In genomic region chr19:55217365-55217764, GRCm38 (mm10) we compare ENCODE assay signal across 14 mouse cellular contexts. TPM values are rescaled to one million over a fixed set of nuclear protein-coding genes. Genes with fewer than 3 reads are reported as not detected.
DNase-seq lines count a peak whose midpoint lies in the region; ATAC-seq and TF ChIP-seq lines count a peak whose summit lies in the region.
"Had no signal": no experiment of that assay in that cellular context is flagged by ENCODE, and none has a peak within 500 bp of the region (broad histone marks: within the 10 kb centered on the region; RNA-seq: fewer than 3 reads in every experiment).

No protein-coding gene starts in this region.

- WGBS in liver, embryonic 11.5 days = 74% methylated on average over 9 of the region's 9 CpGs
- WGBS in liver, postnatal 0 days (ENCODE audit: insufficient replicate concordance) = 77% methylated on average over 9 of the region's 9 CpGs
- 46% methylated on average over 9 of the region's 9 CpGs for WGBS in kidney, embryonic 15.5 days
- WGBS in hindbrain, embryonic 16.5 days = 80% methylated on average over 9 of the region's 9 CpGs

- no peak for TF ChIP-seq EP300 in liver, postnatal 0 days (IDR thresholded peaks at IDR 0.05; ENCODE audit: low read depth)

- H3K36me3 ChIP-seq in liver, embryonic 11.5 days (ENCODE audit: control insufficient read depth, insufficient read depth, low read length) = no peaks in the 10 kb centered on the region
- H3K36me3 ChIP-seq in liver, postnatal 0 days (replicated peaks; ENCODE audit: insufficient read depth, low read length) = no peaks in the 10 kb centered on the region
- H3K36me3 ChIP-seq in kidney, embryonic 15.5 days = no peaks in the 10 kb centered on the region
- no peaks in the 10 kb centered on the region for H3K36me3 ChIP-seq in hindbrain, embryonic 16.5 days (ENCODE audit: control insufficient read depth, insufficient read depth, low read length)
- H3K36me3 ChIP-seq: embryonic facial prominence, embryonic 15.5 days; midbrain, embryonic 13.5 days had no signal

- TF ChIP-seq CTCF in liver, postnatal 0 days (IDR thresholded peaks at IDR 0.05; ENCODE audit: low read depth) = no peak

- peak overlapping the region; percentile 72 for H3K4me2 ChIP-seq in liver, embryonic 11.5 days
- no peak overlapping the region for H3K4me2 ChIP-seq in liver, postnatal 0 days (ENCODE audit: low read depth, low read length)
- H3K4me2 ChIP-seq in kidney, embryonic 15.5 days = 0 out of 2 replicates have a peak overlapping the region, but pooled peaks have one; percentile 61
- no peak overlapping the region for H3K4me2 ChIP-seq in hindbrain, embryonic 16.5 days (ENCODE audit: low read length)

- no peaks in the 10 kb centered on the region for H3K9me3 ChIP-seq in liver, embryonic 11.5 days (ENCODE audit: control insufficient read depth, low read length)
- H3K9me3 ChIP-seq in liver, postnatal 0 days (ENCODE audit: low read length) = no peaks in the 10 kb centered on the region
- H3K9me3 ChIP-seq in kidney, embryonic 15.5 days (replicated peaks) = no peaks in the 10 kb centered on the region
- no peaks in the 10 kb centered on the region for H3K9me3 ChIP-seq in hindbrain, embryonic 16.5 days (ENCODE audit: control insufficient read depth, low read length)
- H3K9me3 ChIP-seq: embryonic facial prominence, embryonic 15.5 days; midbrain, embryonic 13.5 days had no signal

- no peak overlapping the region for H3K9ac ChIP-seq in liver, embryonic 11.5 days (ENCODE audit: low read depth, low read length)
- H3K9ac ChIP-seq in liver, postnatal 0 days (replicated peaks) = no peak overlapping the region
- H3K9ac ChIP-seq in kidney, embryonic 15.5 days = no peak overlapping the region
- no peak overlapping the region for H3K9ac ChIP-seq in hindbrain, embryonic 16.5 days (ENCODE audit: low read depth, low read length)
- H3K9ac ChIP-seq: embryonic facial prominence, embryonic 15.5 days; midbrain, embryonic 13.5 days had no signal

- H3K27ac ChIP-seq in liver, embryonic 11.5 days (ENCODE audit: low read depth, low read length) = no peak overlapping the region
- no peak overlapping the region for H3K27ac ChIP-seq in liver, postnatal 0 days (ENCODE audit: low read depth)
- peak overlapping the region; percentile 11 for H3K27ac ChIP-seq in kidney, embryonic 15.5 days
- H3K27ac ChIP-seq in hindbrain, embryonic 16.5 days (ENCODE audit: low read depth, low read length) = no peak overlapping the region
- H3K27ac ChIP-seq: embryonic facial prominence, embryonic 15.5 days; midbrain, embryonic 13.5 days had no signal

- no peak for DNase-seq in liver, embryonic 11.5 days (ENCODE audit: low spot score)
- no peak for DNase-seq in liver, postnatal 0 days
- peak; percentile 56 to 77 for DNase-seq in left cerebral cortex, adult 18-20 months (ENCODE audit: low spot score in 2 of 2)
- peak; percentile 60 for DNase-seq in right cerebral cortex, postnatal 14 days
- DNase-seq in urinary bladder, adult 18-20 months (ENCODE audit: low spot score in 2 of 2) = no peak
- DNase-seq in c-Kit-positive CD71-positive TER-119-positive erythroid progenitor cells, embryonic 14.5 days (ENCODE audit: low spot score) = no peak
- DNase-seq: cerebellum, adult 18-20 months; gastrocnemius, postnatal 36 days had no signal

- no peak overlapping the region for H3K4me3 ChIP-seq in liver, embryonic 11.5 days (ENCODE audit: low read depth, low read length)
- no peak overlapping the region for H3K4me3 ChIP-seq in liver, postnatal 0 days (ENCODE audit: low read depth, low read length)
- no peak overlapping the region for H3K4me3 ChIP-seq in kidney, embryonic 15.5 days (replicated peaks)
- no peak overlapping the region for H3K4me3 ChIP-seq in hindbrain, embryonic 16.5 days (ENCODE audit: low read length)

- peaks cover 13% of the 10 kb centered on the region for H3K4me1 ChIP-seq in liver, embryonic 11.5 days (replicated peaks; ENCODE audit: control insufficient read depth, insufficient read depth, low read length)
- peaks cover 18% of the 10 kb centered on the region for H3K4me1 ChIP-seq in liver, postnatal 0 days (ENCODE audit: insufficient read depth)
- peaks cover 27% of the 10 kb centered on the region for H3K4me1 ChIP-seq in kidney, embryonic 15.5 days
- peaks cover 3% of the 10 kb centered on the region; the same call in 1 of the 2 replicates for H3K4me1 ChIP-seq in hindbrain, embryonic 16.5 days (ENCODE audit: control insufficient read depth, insufficient read depth, low read depth, low read length)

- no peaks in the 10 kb centered on the region for H3K27me3 ChIP-seq in liver, embryonic 11.5 days (replicated peaks; ENCODE audit: control insufficient read depth, insufficient read depth, low read length)
- H3K27me3 ChIP-seq in liver, postnatal 0 days (ENCODE audit: insufficient read depth, low read length) = no peaks in the 10 kb centered on the region
- H3K27me3 ChIP-seq in kidney, embryonic 15.5 days = no peaks in the 10 kb centered on the region
- H3K27me3 ChIP-seq in hindbrain, embryonic 16.5 days (replicated peaks; ENCODE audit: control insufficient read depth, insufficient read depth, low read length) = no peaks in the 10 kb centered on the region
- H3K27me3 ChIP-seq: CH12.LX; embryonic facial prominence, embryonic 15.5 days had no signal

- no peak for ATAC-seq in liver, embryonic 11.5 days (replicated peaks; ENCODE audit: low FRiP score)
- no peak for ATAC-seq in liver, postnatal 0 days
- ATAC-seq in kidney, embryonic 15.5 days (replicated peaks; ENCODE audit: low FRiP score) = no peak
- no peak for ATAC-seq in hindbrain, embryonic 16.5 days

RNA-seq across cellular contexts. Expression of gene Gucy2g, which starts 23.7 kb away (rescaled TPM):
- polyA plus RNA-seq in liver, embryonic 11.5 days (2014; fragmentation: Nextera tagmentation; extraction: Ambion mirVana) = 0.04 TPM in 1 of 2 replicates, not detected in the other
- 0.02 TPM in 1 of 2 replicates, not detected in the other for polyA plus RNA-seq in liver, postnatal 0 days (2015; fragmentation: Nextera tagmentation; extraction: Ambion mirVana)
- polyA plus RNA-seq in kidney, embryonic 15.5 days (2015; fragmentation: Nextera tagmentation; extraction: Ambion mirVana) = 0.04 and 0.05 TPM in 2 replicates
- total RNA-seq in left cerebral cortex, adult 18-20 months (2021) = 1 to 10 TPM; 2.8 to 3.7 TPM
- 0.05 and 0.06 TPM in 2 replicates for polyA plus RNA-seq in hindbrain, embryonic 16.5 days (2015; fragmentation: Nextera tagmentation; extraction: Ambion mirVana)
- total RNA-seq: CH12.LX; hematopoietic stem cell, adult 5-6 weeks had no signal

RNA-seq across cellular contexts. Expression of gene Acsl5, which starts 34.4 kb away (rescaled TPM):
- 125 and 130 TPM in 2 replicates for polyA plus RNA-seq in liver, embryonic 11.5 days (2014; fragmentation: Nextera tagmentation; extraction: Ambion mirVana)
- 397 and 414 TPM in 2 replicates for polyA plus RNA-seq in liver, postnatal 0 days (2015; fragmentation: Nextera tagmentation; extraction: Ambion mirVana)
- 50.3 and 51.2 TPM in 2 replicates for polyA plus RNA-seq in kidney, embryonic 15.5 days (2015; fragmentation: Nextera tagmentation; extraction: Ambion mirVana)
- 10 to 100 TPM; 56.8 to 67.2 TPM for total RNA-seq in left cerebral cortex, adult 18-20 months (2021)
- 19.7 and 20.1 TPM in 2 replicates for polyA plus RNA-seq in hindbrain, embryonic 16.5 days (2015; fragmentation: Nextera tagmentation; extraction: Ambion mirVana)

RNA-seq across cellular contexts. Expression of gene Tectb, which starts 36.8 kb away (rescaled TPM):
- not detected in 2 replicates for polyA plus RNA-seq in liver, embryonic 11.5 days (2014; fragmentation: Nextera tagmentation; extraction: Ambion mirVana)
- 0.09 and 0.19 TPM in 2 replicates for polyA plus RNA-seq in liver, postnatal 0 days (2015; fragmentation: Nextera tagmentation; extraction: Ambion mirVana)
- polyA plus RNA-seq in kidney, embryonic 15.5 days (2015; fragmentation: Nextera tagmentation; extraction: Ambion mirVana) = not detected in 2 replicates
- total RNA-seq in left cerebral cortex, adult 18-20 months (2021) = not detected
- 0.17 TPM in 1 of 2 replicates, not detected in the other for polyA plus RNA-seq in hindbrain, embryonic 16.5 days (2015; fragmentation: Nextera tagmentation; extraction: Ambion mirVana)
- total RNA-seq: CH12.LX; hematopoietic stem cell, adult 5-6 weeks had no signal

Comparison
In these comparisons a context has a peak if more than half of its experiments do, and no peak if none do; other contexts are left out.
1. H3K4me2 ChIP-seq: peak in liver, embryonic 11.5 days (single experiment) and kidney, embryonic 15.5 days (single experiment); none in liver, postnatal 0 days (single experiment) and hindbrain, embryonic 16.5 days (single experiment).
2. DNase-seq: peak in left cerebral cortex, adult 18-20 months (2 of 2) and right cerebral cortex, postnatal 14 days (single experiment); none in liver, embryonic 11.5 days (single experiment), liver, postnatal 0 days (single experiment), urinary bladder, adult 18-20 months (0 of 2) and c-Kit-positive CD71-positive TER-119-positive erythroid progenitor cells, embryonic 14.5 days (single experiment).